Mouse (Mus musculus) ES-Bruce4 (cell line): ENCODE results near the gene Ric3.

Experiments
- CTCF ChIP-seq: IDR thresholded peaks from one replicate; pipeline ENCODE4 v1.8.1; 2011; ENCODE audit warnings: low read depth, low read length
- EP300 ChIP-seq: IDR thresholded peaks from 2 replicates; pipeline ENCODE4 v1.6.1; 2011; ENCODE audit warnings: low read depth, low read length; ENCODE audit not compliant: insufficient read depth
- POLR2A ChIP-seq: IDR thresholded peaks from one replicate; pipeline ENCODE4 v1.8.1; 2011; ENCODE audit warnings: low read length; ENCODE audit not compliant: insufficient read depth

GRCm38 (mm10) chr7:108993230-108993629 lies 89.9 kb downstream of the Ric3 start:
- TF ChIP-seq CTCF, result no peak
- no peak for TF ChIP-seq EP300
- no peak for TF ChIP-seq POLR2A
